Mouse (Mus musculus) small intestine, adult 2 months (tissue): ENCODE measurements at regions not wholly inside any gene's neighbourhood (a gene's known extent, or its start where the extent isn't known, plus 50 kb on each side); places are given as distances from the start of the nearest gene placed in this dataset.

Experiments used
- H3K27ac ChIP-seq: fragments of 200-500 bp; 2 replicates; pipeline ENCODE4 v1.5.1; 2012; ENCODE audit warnings: low read depth, low read length, control low read depth, inconsistent platforms; ENCODE audit not compliant: insufficient read depth
- H3K27me3 ChIP-seq: fragments of 200-500 bp; 2 replicates; pipeline ENCODE4 v1.6.1; 2012; ENCODE audit warnings: mild to moderate bottlenecking, moderate library complexity, low read length, inconsistent platforms; ENCODE audit not compliant: control insufficient read depth, insufficient read depth
- H3K36me3 ChIP-seq: fragments of 200-500 bp; 2 replicates; pipeline ENCODE4 v1.6.1; 2012; ENCODE audit warnings: mild to moderate bottlenecking, low read length, control low read depth, inconsistent platforms; ENCODE audit not compliant: control insufficient read depth, insufficient read depth
- H3K4me1 ChIP-seq: fragments of 200-500 bp; 2 replicates; pipeline ENCODE4 v1.6.1; 2012; ENCODE audit warnings: low read length, inconsistent platforms, mixed read lengths; ENCODE audit not compliant: control insufficient read depth, insufficient read depth, insufficient read length
- H3K4me3 ChIP-seq: fragments of 200-500 bp; 2 replicates; pipeline ENCODE4 v1.5.1; 2012; ENCODE audit warnings: low read depth, mild to moderate bottlenecking, control low read depth, inconsistent platforms, low read length, moderate library complexity
- CTCF ChIP-seq: fragments of 200-500 bp; IDR thresholded peaks from 2 replicates; pipeline ENCODE4 v1.5.1; 2012; ENCODE audit warnings: low read depth, mild to moderate bottlenecking, control low read depth, inconsistent platforms, low read length, moderate library complexity, mixed read lengths; ENCODE audit not compliant: insufficient replicate concordance, insufficient read length; ENCODE audit errors: extremely low read depth
- POLR2A ChIP-seq: fragments of 200-500 bp; IDR thresholded peaks from 2 replicates; pipeline ENCODE4 v1.6.1; 2012; ENCODE audit warnings: low read depth, mild to moderate bottlenecking, control low read depth, inconsistent platforms, low read length, moderate library complexity
- WGBS: fragments of 180-500 bp; shearing (Covaris S2); methylation state at CpG from one replicate; pipeline ENCODE4 v1.1.7; 2018; 5-methylcytosine and 5-hydroxymethylcytosine counted together

DNA sequence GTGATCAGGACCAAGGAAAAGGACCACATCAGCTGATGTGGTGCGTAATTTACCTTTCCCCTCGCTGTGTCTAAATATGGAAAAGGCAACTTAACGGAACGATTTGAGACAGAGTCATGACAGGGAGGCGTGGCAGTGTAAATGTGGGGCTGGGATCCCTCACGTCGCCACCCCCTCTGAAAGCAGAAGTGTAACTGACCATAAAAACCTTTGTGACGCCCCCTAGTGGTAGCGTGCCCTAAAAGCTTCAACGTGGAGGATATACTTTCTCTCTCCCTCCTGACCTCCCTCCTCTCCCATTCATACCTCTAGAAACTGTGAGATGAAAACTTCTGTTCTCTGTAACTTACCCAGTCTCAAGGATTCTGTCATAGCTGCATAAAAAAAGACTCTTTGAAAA, 166.8 kb downstream of the Efnb2 start:
- Histone ChIP-seq H3K36me3 (no peaks in the 10 kb centered on the region), H3K27ac (no peak overlapping the region), H3K4me1 (peaks cover 4% of the 10 kb centered on the region; the same call in 1 of the 2 replicates), H3K27me3 (no peaks in the 10 kb centered on the region), H3K4me3 (no peak overlapping the region)
- WGBS: 93% methylated on average over 10 of the region's 10 CpGs
- TF ChIP-seq CTCF (no peak), POLR2A (no peak)

DNA sequence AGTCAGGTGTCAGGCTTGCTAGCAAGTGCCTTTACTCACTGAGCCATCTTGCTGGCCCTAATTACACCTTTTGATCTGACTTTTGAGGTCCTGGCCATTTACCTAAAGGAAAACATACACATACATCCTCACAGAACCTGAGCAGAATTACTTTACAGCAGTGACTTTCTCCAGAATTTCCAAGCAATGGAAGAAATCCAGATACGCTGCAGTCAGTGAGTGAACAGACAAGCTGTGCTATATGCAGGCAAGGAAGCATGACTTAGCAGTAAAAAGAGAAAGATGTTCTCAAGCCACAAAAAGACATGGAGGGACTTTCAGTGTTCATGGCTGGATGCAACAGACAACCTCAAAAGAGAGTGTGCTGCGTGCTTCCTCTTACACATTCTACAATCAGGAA, 169.1 kb downstream of the Efnb2 start:
- TF ChIP-seq CTCF: no peak
- TF ChIP-seq POLR2A: no peak
- WGBS: 84% methylated on average over 2 of the region's 2 CpGs
- H3K27ac ChIP-seq: no peak overlapping the region
- H3K27me3 ChIP-seq: no peaks in the 10 kb centered on the region
- H3K36me3 ChIP-seq: no peaks in the 10 kb centered on the region
- peaks cover 4% of the 10 kb centered on the region for H3K4me1 ChIP-seq
- no peak overlapping the region for H3K4me3 ChIP-seq

- WGBS: 80% methylated on average over 9 of the region's 9 CpGs
- H3K27ac ChIP-seq: no peak overlapping the region
- H3K36me3 ChIP-seq: no peaks in the 10 kb centered on the region
- no peaks in the 10 kb centered on the region for H3K27me3 ChIP-seq
- no peak for TF ChIP-seq POLR2A
- TF ChIP-seq CTCF: no peak
- H3K4me1 ChIP-seq: peaks cover 4% of the 10 kb centered on the region
- H3K4me3 ChIP-seq: no peak overlapping the region
Observed at GRCm38 (mm10) chr8:8489784-8490183, 171.3 kb downstream of the Efnb2 start.

- Histone ChIP-seq H3K4me3 (no peak overlapping the region), H3K36me3 (no peaks in the 10 kb centered on the region), H3K27me3 (no peaks in the 10 kb centered on the region), H3K27ac (no peak overlapping the region), H3K4me1 (peaks cover 4% of the 10 kb centered on the region)
- TF ChIP-seq CTCF: no peak
- no peak for TF ChIP-seq POLR2A
- WGBS: 44% methylated on average over 26 of the region's 26 CpGs
Observed at GRCm38 (mm10) chr8:8488695-8489571, 172.1 kb downstream of the Efnb2 start.

DNA sequence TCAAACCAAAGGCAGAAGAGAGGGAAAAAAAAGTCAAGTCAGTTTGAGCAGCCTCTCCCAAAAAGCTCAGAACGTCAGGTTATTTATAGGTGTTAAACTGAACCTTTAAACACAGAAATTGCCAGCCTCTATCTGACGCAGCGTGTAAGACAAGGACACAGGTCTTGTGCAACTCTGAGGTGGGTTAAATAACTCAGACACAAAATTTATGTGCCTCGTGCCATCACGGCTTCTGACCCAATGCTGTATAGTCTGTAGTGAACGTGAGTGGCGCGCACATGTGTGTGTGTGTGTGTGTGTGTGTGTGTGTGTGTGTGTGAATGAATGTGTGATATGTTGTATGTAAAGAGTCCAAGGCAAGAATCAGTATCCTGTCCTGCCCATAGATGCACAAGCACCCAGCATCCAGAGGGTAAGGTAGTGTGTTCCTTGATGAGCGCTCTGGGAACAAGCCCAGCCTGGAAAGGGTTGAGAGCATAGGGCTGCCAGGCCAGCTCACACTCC, 172.8 kb downstream of the Efnb2 start:
- H3K27ac ChIP-seq: no peak overlapping the region
- H3K27me3 ChIP-seq: no peaks in the 10 kb centered on the region
- WGBS: 72% methylated on average over 9 of the region's 9 CpGs
- H3K4me3 ChIP-seq: no peak overlapping the region
- TF ChIP-seq CTCF: no peak
- no peak for TF ChIP-seq POLR2A
- no peaks in the 10 kb centered on the region for H3K36me3 ChIP-seq
- peaks cover 4% of the 10 kb centered on the region for H3K4me1 ChIP-seq

DNA sequence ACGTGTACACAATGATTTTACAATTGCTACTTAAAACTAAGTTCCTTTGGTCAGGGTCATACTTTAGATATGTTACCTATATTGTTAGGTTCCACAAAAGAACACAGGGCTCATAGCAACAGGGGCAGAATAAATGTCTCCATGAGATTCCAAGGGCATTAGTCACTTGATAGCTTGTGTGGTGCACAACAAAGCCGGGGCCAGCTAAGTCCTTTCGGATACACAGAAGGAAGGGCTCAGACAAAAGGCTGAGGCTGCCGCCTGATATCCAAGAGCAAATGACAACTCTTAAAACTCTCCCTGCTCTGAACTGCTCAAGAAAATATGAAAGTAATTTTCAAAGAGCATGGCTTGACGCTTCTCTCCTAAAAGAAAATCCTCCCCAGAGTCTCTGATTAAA, 173.3 kb downstream of the Efnb2 start:
- 83% methylated on average over 5 of the region's 5 CpGs for WGBS
- Histone ChIP-seq H3K27me3 (no peaks in the 10 kb centered on the region), H3K36me3 (no peaks in the 10 kb centered on the region), H3K4me1 (peaks cover 4% of the 10 kb centered on the region), H3K27ac (no peak overlapping the region), H3K4me3 (no peak overlapping the region)
- TF ChIP-seq CTCF (no peak), POLR2A (no peak)

DNA sequence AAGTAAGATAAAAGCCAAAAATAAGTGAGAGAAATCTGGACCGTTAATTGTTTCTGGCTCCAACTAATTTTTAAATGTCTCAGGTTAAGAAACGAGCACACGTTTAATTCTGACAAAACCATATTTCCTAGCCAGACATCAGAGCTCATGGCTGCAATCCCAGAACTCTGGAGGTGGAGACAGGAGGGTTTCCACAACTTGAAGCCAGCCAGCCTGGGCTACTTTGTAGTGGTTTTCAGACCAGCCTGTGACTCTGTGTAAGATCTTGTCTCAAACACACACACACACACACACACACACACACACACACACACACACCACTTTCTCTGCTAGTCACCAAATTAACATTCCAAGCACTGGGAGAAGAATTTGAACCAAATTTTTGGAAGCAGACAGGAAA, 174.2 kb downstream of the Efnb2 start:
- Histone ChIP-seq H3K36me3 (no peaks in the 10 kb centered on the region), H3K4me3 (no peak overlapping the region), H3K27ac (no peak overlapping the region), H3K4me1 (peaks cover 4% of the 10 kb centered on the region), H3K27me3 (no peaks in the 10 kb centered on the region)
- TF ChIP-seq POLR2A (no peak), CTCF (no peak)
- WGBS: 89% methylated on average over 3 of the region's 3 CpGs
